Mouse (Mus musculus): Measurements from ENCODE around the gene Sgms1. TPM values are rescaled to one million over a fixed set of nuclear protein-coding genes. Genes with fewer than 3 reads are reported as not detected.

Sgms1 gene
- total RNA-seq, 2 experiments from 2014 or later = 34.3 to 50.0 TPM

DNA sequence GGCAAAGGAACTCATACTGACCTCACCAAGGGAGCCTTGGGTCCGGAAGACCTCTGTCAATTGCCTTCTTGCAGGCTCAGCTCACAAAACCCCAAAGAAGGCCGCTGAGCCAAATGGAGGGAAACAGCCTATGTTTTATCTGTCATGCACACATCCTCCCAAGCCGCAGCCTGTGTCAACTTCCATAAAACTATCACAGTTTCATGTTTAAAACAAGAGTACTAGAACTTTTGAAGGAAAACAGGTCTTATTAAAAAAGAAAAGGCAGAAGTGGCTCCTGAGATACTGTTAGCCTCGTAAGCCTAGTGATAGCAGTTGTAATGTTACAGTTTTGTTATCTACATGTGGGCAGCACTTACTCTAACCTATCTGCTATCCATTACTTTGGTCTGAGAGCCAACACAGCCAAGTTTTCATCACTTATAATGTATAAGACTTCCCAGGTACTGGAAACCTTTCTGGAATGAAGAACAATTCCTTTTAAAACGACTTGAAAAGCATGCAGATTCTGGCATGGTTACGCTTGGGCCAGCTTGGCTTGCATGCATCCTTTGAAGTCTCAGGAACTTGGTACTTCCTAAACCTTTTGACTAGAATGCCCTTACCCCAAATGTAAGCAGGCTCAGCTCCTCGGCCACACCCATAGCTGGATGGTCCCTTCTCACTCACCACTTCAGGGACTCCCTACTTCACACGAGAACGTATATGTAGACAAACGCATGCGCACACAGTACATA, 150.6 kb downstream of the Sgms1 start:
- intact Hi-C loops (cut with DNase I) = no loop called here
- DNase-seq (ENCODE audit: low spot score in 2 of 2) = no peak

DNA sequence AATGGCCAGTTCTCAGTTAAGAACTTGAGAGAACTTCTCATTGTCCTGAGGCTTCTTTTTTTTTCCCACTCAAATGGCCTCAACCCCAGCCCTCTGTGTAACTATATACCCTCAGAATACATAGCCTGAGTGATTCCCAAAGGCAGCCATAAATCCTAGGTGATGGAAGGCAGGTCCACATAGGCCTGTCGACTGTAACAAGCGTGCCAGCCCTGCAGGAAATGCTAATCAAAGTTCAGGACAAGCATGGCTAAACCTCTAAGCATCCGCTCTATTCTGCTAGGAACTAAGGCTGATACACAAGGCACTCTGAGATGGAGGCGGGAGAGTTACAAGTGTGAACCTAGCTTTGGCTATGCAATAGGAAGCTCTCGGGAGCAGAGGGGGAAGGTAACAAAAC, 151.8 kb downstream of the Sgms1 start:
- intact Hi-C loops (cut with DNase I) = no loop called here

DNA sequence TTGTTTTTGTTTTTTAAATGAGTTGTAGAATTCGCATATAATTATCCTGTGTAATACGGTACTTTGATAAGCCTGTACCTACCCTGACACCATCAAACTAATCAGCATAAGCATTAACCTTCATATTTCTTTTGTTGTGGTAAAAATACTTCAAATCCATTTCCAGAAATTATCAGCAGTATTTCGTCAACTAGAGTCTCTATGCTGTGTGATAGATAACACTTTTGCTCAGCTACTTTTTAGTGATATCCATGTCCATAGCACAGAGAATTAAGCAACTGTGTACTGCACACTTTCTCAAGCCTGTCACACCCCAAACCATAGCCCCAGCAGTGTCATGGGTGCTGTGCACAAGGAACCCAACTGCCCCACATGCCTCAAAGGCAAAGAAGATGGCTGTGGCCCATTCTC, 152.3 kb downstream of the Sgms1 start:
- intact Hi-C loops (cut with DNase I) = no loop called here
- DNase-seq (ENCODE audit: low spot score in 2 of 2) = no peak

More for the DNA sequence above, 151.8 kb downstream of the Sgms1 start:
- no peak for DNase-seq (ENCODE audit: low spot score in 2 of 2)

DNA sequence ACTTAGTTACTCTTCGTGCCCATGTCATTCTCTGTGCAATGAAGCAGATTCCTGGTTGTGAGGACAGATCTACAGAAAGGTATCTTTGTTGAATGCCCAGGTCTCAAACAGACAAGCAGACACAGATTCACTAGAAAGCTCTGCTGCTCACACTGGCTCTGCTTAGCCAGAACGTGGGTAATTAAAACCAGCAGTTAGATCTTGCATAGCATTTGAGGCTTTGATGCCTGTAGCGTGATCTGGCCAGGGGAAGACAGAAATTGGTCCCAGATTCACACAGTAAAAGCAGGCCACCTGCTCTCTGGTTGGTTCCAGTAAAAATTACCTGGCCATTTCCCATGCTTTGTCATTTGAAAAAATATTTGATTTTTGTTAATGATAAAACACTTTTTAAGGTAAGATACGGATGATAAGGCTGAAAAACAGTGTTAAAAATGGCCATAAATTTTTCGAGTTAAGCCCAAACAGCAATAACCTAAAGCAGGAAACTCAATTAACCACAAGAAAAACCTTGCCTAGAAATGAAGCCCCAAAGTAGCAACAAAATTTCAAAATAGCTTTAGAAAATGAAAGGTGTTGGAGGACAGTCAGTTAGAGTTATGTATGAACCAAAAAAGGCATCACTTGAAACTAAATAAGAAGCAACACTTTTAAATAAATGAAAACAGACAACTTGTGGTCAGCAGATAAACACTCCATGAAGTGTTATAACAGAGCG, 154.6 kb downstream of the Sgms1 start:
- no peak for DNase-seq (ENCODE audit: low spot score in 2 of 2)
- intact Hi-C loops (cut with DNase I) = no loop called here

DNA sequence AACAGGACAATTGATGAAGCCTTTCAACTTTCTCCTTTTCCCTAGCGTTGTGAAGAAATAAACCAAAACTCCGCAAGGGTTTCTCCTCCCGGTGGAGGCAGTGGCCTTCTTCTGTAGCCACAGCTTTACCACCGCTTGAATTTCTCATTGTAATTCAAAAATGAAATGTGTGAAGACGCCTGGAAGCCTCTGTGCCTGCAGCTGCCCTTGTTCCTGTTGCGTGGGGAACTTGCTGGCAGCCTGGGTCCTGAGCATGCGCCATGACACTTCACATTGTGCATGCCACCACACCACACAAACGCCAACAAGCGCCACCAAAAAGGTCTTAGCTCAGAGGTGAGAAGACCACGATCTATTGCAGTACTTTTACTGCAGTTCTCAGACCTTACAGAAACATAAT, 158.2 kb downstream of the Sgms1 start:
- intact Hi-C loops (cut with DNase I) = no loop called here
- DNase-seq (ENCODE audit: low spot score in 2 of 2) = peak in 1 of 2 experiments; percentile 22

DNA sequence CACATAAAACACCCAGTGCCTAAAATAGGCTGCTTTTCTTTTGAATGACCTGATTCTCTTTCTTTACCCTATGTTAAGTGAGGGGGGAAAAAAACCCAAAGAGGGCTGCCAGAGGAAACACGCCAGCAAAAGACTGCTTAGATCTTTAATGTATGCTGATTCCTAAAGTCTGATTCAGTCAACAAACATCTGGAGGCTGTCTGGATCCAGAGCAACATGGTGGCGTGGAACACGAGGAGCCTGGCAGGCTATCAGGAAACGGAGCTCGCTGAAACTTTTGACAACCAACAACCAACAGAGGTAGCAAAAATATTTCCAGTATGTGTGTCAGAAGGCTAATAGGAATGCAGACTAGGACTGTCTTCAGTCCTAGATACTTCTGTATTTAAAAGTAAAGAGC, 158.7 kb downstream of the Sgms1 start:
- DNase-seq (ENCODE audit: low spot score in 2 of 2) = no peak
- intact Hi-C loops (cut with DNase I) = no loop called here

DNA sequence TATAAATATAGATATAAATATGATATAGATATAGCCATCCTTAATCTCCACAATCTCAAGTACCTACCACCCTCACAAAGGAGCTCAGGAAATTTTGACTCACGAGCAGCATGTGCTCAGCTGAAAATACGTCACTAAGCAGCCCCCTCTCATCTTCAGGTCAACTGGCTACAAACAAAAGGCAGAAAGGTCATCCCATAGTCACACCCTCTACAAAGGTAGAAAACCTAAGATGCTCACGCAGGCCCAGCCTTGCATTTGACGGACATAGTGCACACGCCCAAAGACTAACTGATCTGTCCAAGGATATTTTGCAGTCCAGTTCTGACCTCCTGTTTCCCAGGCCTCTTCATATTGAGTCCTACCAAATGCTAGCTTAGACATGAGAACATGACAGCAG, 159.2 kb downstream of the Sgms1 start:
- intact Hi-C loops (cut with DNase I) = no loop called here
- no peak for DNase-seq (ENCODE audit: low spot score in 2 of 2)

DNA sequence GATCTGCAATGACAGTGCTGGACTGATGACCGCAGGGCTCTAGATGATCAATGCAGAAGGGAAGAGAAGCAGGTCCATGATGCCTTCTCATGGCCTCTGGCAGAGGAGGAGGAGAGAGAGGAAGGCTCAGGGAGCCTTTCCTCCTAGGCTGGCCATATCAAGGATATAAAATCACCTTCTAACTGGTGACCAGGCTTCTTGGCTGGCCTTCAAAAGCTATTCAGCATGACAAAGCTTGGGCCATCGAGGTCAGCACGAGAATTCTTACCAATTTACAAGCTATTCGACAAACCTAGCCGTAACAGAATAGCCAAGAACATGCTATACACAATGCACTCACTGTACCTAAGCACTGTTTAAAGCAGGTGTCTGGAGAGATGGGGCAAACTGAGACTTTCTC, 159.7 kb downstream of the Sgms1 start:
- intact Hi-C loops (cut with DNase I) = no loop called here
- no peak for DNase-seq (ENCODE audit: low spot score in 2 of 2)

DNA sequence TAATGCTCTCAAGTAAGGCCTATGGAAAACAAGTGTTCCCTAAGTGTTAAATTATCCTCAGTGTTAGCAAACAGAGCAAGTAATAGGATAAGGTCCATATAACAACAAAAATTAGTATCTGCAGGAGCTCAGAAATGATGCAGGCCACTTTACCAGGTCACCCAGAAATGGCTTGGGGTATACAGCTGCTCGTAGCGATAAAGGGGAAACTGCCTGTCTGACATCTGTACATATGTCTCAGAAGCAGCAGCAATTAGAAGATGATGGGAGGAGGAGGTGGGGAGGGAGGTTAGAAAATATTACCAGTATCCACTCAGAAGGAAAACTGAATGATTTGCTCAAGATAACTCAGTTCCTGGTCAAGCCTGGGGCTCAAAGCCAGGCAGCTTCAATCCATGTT, 162.3 kb downstream of the Sgms1 start:
- intact Hi-C loops (cut with DNase I) = no loop called here
- no peak for DNase-seq (ENCODE audit: low spot score in 2 of 2)

DNA sequence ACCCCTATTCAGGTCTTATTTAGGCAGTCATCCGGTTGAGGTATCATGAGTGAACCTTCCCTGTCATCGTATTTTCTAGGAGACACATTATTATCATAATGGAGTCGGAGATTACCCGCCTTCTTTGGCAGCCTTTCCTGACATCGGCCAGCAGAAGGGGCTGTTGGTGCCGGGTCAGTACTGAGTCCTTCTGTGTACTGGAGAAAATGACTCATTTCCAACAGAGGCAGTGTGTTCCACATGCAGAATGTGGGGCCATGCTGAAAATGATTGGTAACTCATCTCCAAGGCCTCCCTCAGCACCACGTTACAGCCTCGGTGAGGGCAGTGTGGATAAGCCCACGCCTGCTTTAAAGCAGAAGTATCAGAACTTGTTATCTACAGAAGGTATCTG, 164.4 kb downstream of the Sgms1 start:
- no peak for DNase-seq (ENCODE audit: low spot score in 2 of 2)
- intact Hi-C loops (cut with DNase I) = no loop called here

DNA sequence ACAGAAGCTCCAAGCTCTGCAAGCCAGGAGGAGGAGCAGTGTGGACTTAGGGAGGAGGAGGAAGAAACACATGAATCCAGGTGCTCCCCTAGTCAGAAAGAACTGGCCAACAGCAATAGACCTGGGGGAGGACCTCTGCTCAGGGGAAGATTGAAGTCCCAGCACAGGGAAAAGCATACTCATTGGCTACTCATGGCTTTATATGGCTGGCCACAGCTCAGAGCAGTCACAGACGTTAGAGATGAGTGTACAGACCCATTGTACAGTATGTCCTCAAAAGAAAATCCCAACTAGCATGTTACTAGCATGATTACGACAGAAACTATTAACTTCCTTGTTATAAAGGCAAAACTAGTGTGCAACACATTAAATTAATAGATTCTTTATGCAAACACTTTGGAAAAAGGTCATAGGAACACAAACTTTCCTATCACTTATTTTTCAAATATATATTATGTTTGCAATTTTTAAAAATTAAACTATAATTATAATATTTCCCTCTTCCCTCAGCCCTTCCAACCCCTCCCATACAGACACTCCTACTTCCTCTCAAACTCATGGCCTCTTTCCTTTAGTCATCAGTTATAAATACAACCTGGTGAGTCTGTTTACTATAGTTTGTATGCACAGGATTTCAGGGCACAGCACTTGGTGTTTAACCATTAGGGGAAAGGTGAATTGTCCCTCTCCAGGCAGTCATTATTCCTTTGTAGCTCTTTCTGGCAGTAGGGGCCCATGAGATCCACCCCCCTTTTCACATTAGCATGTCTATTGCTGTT, 165.0 kb downstream of the Sgms1 start:
- DNase-seq (ENCODE audit: low spot score in 2 of 2) = no peak
- intact Hi-C loops (cut with DNase I) = no loop called here

DNA sequence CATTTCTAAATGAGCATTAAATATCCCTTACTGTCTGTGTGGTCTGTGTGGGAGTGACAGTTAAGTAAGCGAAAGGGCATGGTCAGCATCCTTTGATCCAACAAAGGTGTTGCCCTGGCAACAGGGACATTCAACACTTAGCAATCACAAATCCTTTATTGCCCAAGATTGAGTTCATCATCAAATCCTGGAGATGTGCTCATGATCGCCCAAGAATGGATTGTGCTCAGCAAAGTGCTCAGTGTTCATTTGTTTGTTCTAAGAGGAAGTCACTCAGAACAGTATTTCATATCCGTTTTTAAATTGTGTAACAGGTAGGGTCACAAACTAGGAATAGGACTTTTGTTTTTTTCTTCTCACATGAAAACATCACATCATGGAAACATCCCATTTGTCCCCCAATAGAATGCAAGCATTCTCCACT, 165.8 kb downstream of the Sgms1 start:
- no peak for DNase-seq (ENCODE audit: low spot score in 2 of 2)
- intact Hi-C loops (cut with DNase I) = no loop called here

DNA sequence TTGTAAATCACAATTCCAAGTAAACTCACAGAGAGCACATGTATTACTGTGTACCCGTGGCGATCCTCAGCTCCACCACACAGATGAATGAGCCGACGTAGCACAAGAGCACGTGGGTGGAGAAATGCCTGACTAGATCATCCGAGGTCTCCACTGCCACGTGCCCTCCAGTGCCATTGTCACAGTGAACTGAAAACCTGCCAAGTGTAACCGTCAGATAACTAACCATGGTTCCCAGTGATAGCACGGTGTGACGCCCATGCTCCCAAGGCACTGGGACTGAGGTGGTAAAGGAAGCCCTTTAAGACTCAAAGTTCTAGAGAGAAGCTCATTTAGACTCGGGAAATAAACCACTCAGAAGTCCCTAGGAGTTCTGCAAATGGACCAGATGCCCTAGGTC, 167.4 kb downstream of the Sgms1 start:
- no peak for DNase-seq (ENCODE audit: low spot score in 2 of 2)
- intact Hi-C loops (cut with DNase I) = no loop called here

DNA sequence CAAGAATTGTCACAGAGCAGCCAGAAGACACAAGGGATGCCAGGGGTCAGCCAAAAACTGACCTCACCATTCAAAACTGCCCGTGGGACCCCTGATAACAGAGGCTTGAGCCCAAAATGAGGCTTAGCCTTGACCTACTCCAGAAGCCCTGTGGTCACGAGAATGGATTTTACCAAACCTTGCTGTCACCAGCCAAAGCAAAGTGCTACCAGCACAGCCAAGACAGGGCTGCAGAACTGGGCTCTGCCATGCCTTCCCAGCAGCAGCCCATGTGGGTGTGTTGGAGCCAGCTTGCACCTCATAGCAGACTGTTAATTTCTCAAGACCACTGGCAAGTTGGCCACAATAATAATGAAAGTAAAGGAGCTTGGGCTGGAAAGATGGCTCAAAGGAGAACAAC, 168.5 kb downstream of the Sgms1 start:
- intact Hi-C loops (cut with DNase I) = no loop called here
- DNase-seq (ENCODE audit: low spot score in 2 of 2) = no peak

DNA sequence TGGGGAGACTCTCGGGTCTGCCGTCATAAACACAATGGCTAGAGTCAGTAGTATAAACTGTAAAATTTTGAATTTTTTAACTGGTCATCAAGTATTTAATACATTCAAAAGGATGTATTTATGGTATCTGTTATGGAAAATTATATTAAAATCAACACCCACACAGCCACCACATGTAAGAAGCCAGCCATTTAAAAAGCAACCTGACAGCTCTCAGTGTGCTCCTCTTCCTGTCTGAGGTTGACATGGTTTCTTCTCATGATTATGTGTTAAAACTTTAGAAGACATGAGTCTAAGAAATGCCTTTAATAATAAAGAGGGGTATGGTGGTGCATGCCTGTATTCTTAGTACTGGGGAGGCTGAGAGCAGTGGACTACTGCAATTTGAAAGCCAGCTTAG, 172.8 kb downstream of the Sgms1 start:
- intact Hi-C loops (cut with DNase I) = no loop called here
- no peak for DNase-seq (ENCODE audit: low spot score in 2 of 2)

DNA sequence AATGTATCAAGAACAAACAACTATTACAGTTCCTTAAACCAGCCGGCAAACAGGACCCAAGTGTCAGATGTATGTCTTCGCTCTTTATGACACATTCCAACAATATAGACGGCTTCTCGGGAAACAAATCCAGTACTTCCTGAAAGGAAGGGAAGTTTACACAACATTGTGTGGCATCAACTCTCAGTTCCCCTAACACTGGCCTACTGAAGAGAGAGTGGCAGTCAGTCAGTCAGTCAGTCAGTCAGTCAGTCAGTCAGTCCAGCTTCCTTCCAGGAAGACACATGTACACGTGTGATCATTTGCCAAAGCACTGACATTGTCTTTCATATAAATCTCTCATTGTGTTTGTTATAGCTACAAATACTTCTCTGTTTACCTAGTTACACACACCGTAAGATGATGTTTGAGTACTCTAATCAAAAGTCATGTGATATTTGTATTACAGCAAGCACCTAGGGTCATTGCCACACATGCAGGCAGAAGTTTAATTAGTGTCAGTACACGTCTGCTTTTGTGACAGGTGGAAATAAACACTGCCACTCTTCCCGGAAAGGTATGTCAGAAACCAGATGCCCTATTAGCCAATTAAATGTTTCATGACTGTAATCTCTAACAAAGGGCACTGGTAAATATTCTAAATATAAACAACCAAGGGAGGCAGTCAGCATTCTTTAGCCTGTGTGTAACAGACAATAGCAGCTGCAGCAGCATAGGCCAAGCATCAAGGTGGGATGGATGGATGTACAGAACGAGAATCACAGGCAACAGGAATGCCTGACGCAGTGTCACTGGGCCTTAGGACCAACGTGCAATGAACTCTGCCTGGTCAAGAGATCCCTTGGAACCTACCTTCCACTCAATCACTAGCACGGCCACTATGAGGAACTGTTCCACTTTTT, 174.4 kb downstream of the Sgms1 start:
- no peak for DNase-seq (ENCODE audit: low spot score in 2 of 2)
- intact Hi-C loops (cut with DNase I) = no loop called here

DNA sequence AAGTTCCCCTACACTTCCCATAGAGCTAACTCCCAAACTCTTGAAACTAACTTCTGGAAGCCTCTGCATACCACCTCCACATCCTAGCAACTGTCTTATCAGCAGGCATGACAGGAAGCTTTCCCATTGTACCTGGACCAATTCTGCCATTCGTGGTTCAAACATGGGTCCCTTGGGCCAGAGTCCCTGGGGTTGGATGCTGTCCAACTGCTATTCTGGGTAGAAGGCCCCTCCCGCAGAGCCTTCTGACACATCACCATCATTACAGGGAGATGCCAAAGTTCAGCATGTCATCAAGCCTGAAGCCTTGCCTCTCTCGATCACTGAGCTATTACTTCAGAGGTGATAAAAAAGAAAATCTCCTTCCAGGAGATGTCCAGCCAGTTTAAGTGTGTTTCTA, 175.9 kb downstream of the Sgms1 start:
- no peak for DNase-seq (ENCODE audit: low spot score in 2 of 2)
- intact Hi-C loops (cut with DNase I) = no loop called here

DNA sequence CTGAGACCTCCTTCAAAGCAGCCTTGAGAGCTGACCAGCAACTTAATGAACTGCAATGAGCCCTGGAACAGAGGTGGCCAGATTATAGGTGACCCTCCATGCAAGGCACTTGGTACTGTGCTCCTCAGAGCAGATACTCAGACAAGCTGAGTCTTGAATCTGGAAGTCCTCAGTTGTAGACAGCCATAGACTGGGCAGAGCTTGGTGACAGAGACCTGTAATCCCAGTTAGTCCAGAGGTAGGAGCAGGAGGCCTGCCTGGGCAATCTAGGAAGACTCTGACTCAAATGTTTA, 178.3 kb downstream of the Sgms1 start:
- intact Hi-C loops (cut with DNase I) = no loop called here
- no peak for DNase-seq (ENCODE audit: low spot score in 2 of 2)

DNA sequence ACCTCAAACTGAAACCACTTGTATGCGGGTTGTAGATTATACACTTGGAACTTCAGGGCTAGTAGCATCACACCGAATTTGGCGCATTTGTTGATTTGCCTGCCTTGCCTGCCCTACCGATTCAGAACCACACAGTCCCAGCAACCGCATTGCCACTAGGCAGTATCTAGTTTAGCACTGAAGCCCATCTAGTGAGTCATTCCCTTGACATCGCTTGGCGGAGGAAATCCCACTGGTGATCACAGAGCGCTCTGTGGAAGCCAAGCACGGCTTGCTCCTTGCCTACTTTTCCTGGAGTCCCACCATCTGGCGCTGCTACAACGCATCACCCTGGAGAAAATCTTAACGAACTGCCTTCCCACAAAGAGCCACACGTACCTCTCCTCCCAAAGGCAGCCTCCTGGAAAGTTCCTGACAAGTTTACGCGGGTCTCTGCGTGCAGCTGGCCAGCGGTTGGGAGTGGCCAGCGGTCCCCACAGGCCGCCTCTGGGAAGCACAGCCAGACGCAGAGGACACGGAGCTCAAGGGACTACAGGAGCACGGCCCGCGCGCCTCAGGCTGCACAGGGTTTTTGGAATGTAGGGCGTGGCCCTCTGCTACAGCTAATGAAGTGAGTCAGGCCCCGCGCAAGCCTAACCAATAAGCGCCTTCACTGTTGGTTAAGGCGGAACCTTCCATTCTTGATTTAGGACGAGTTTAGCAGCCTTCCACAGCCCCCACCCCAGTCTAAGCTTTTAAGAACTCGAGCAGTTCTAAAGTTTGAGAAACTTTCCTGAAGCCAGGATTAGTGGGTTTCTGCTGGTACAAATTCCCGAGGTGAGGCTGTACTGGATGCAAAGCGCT, 178.8 kb downstream of the Sgms1 start:
- intact Hi-C loops (cut with DNase I) = no loop called here
- DNase-seq (ENCODE audit: low spot score in 2 of 2) = peak; percentile 54 to 60

All from left cerebral cortex, postnatal 14 days (tissue).